Mouse (Mus musculus) heart, embryonic 10.5 days (tissue): ENCODE measurements around the gene Runx1. TPM values are rescaled to one million over a fixed set of nuclear protein-coding genes. Genes with fewer than 3 reads are reported as not detected.

Source experiments
- DNase-seq: peaks from one replicate; pipeline ENCODE4 v3.0.0-alpha.2; 2017; ENCODE audit warnings: low spot score
- H3K27ac ChIP-seq: fragments of 300-500 bp; sonication (generic); 2 replicates; pipeline ENCODE4 v1.5.1; 2016; ENCODE audit warnings: mild to moderate bottlenecking
- H3K27me3 ChIP-seq: fragments of 300-500 bp; sonication (generic); 2 replicates; pipeline ENCODE4 v1.6.1; 2016; ENCODE audit warnings: mild to moderate bottlenecking; ENCODE audit not compliant: poor library complexity, insufficient read depth, severe bottlenecking
- H3K36me3 ChIP-seq: fragments of 300-500 bp; sonication (generic); 2 replicates; pipeline ENCODE4 v1.6.1; 2016; ENCODE audit warnings: mild to moderate bottlenecking, moderate library complexity
- H3K4me1 ChIP-seq: fragments of 300-500 bp; sonication (generic); 2 replicates; pipeline ENCODE4 v1.6.1; 2016; ENCODE audit warnings: mild to moderate bottlenecking
- H3K4me3 ChIP-seq: fragments of 300-500 bp; sonication (generic); 2 replicates; pipeline ENCODE4 v1.5.1; 2016; ENCODE audit warnings: mild to moderate bottlenecking, moderate library complexity
- H3K9me3 ChIP-seq: fragments of 300-500 bp; sonication (generic); 2 replicates; pipeline ENCODE4 v1.6.1; 2016; ENCODE audit warnings: mild to moderate bottlenecking, moderate library complexity
- WGBS: fragments of 180-500 bp; shearing (Covaris S2); methylation state at CpG from one replicate; pipeline ENCODE4 v1.1.7; 2016; 5-methylcytosine and 5-hydroxymethylcytosine counted together
- polyA plus RNA-seq: library from polyadenylated mRNA; unstranded; fragments of >200 nt; fragmentation: Nextera tagmentation; extraction: Ambion mirVana; gene quantifications from 2 replicates; pipeline ENCODE4 v1.2.1, GENCODE M21; 2016

The Runx1 gene
- polyA plus RNA-seq, 1 experiment from 2014 or later: 2.5 TPM

DNA sequence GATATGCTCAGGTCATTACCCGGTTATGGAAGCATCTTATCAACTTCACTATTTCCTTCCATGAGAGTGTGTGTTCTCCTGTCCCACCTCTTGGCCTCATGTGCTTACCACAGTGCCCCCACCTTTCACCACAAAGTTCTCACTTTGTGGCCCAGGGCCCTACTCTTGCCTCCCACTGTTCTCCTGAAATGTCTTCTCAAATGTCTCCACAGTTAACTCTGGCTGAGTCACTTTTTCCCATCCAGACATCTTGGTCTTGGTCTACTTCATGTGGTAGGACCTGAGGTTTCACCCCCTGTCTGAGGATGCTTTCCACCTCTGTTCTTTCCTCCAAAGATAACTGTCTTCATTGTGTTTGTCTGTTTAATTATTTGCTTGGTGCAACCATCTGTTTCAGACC is 77.7 kb downstream of the Runx1 start:
- WGBS: 64% methylated on average over 1 of the region's 1 CpGs
- no peak for DNase-seq
- H3K27ac ChIP-seq: no peak overlapping the region
- no peak overlapping the region for H3K4me3 ChIP-seq
- H3K27me3 ChIP-seq: peaks cover 36% of the 10 kb centered on the region
- peaks cover 13% of the 10 kb centered on the region for H3K4me1 ChIP-seq
- H3K36me3 ChIP-seq: no peaks in the 10 kb centered on the region
- H3K9me3 ChIP-seq: no peaks in the 10 kb centered on the region

GRCm38 (mm10) chr16:92747062-92747461 is 78.9 kb downstream of the Runx1 start:
- H3K27ac ChIP-seq: no peak overlapping the region
- DNase-seq: no peak
- peaks cover 10% of the 10 kb centered on the region for H3K4me1 ChIP-seq
- H3K36me3 ChIP-seq: no peaks in the 10 kb centered on the region
- no peak overlapping the region for H3K4me3 ChIP-seq
- 69% methylated on average over 2 of the region's 2 CpGs for WGBS
- peaks cover 43% of the 10 kb centered on the region; the same call in 1 of the 2 replicates for H3K27me3 ChIP-seq
- no peaks in the 10 kb centered on the region for H3K9me3 ChIP-seq

GRCm38 (mm10) chr16:92745239-92745638 is 80.7 kb downstream of the Runx1 start:
- peaks cover 10% of the 10 kb centered on the region for H3K4me1 ChIP-seq

DNA sequence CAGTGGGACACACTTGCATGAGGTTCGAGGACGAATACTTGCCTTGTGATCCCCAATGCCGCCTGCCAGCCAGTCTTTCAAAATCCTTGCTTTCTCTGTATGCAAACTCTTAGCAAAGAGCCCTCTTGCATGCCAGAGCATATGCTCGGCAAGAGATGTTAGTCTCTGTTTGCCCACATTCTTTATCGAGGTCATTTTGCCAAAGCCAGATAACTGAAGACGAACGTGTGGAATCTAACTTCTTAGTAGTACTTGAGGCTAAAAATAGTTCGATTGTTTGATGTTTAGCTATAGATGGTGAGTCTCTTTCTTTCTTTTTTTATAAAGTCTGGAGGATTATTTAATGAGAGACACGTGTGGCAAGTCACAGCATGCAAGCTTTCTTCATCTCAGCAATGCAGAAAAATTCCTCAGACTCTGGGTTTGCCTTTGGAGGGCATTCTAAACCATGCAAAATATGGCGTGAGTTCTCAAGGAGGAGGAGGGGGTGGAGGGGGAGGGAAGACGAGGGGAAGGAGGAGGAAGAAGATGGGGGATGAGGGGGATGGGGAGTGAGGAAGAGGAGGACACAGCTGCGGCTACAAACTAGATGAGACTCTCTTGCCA is 81.7 kb downstream of the Runx1 start:
- no peak overlapping the region for H3K4me3 ChIP-seq
- H3K27ac ChIP-seq: no peak overlapping the region
- H3K27me3 ChIP-seq: peaks cover 41% of the 10 kb centered on the region
- peaks cover 10% of the 10 kb centered on the region for H3K4me1 ChIP-seq
- no peaks in the 10 kb centered on the region for H3K36me3 ChIP-seq
- no peaks in the 10 kb centered on the region for H3K9me3 ChIP-seq
- DNase-seq: no peak
- WGBS: 57% methylated on average over 12 of the region's 12 CpGs

More at GRCm38 (mm10) chr16:92745239-92745638, 80.7 kb downstream of the Runx1 start:
- WGBS: 76% methylated on average over 3 of the region's 3 CpGs
- H3K27me3 ChIP-seq: peaks cover 48% of the 10 kb centered on the region
- H3K36me3 ChIP-seq: no peaks in the 10 kb centered on the region
- no peak overlapping the region for H3K27ac ChIP-seq
- H3K4me3 ChIP-seq: no peak overlapping the region
- no peaks in the 10 kb centered on the region for H3K9me3 ChIP-seq
- no peak for DNase-seq

- H3K9me3 ChIP-seq: no peaks in the 10 kb centered on the region
- H3K36me3 ChIP-seq: no peaks in the 10 kb centered on the region
- no peak for DNase-seq
- WGBS: 66% methylated on average over 4 of the region's 4 CpGs
- H3K4me1 ChIP-seq: peaks cover 10% of the 10 kb centered on the region
- H3K4me3 ChIP-seq: no peak overlapping the region
- H3K27ac ChIP-seq: no peak overlapping the region
- H3K27me3 ChIP-seq: peaks cover 39% of the 10 kb centered on the region
Measured at GRCm38 (mm10) chr16:92743755-92744154, 82.2 kb downstream of the Runx1 start.

DNA sequence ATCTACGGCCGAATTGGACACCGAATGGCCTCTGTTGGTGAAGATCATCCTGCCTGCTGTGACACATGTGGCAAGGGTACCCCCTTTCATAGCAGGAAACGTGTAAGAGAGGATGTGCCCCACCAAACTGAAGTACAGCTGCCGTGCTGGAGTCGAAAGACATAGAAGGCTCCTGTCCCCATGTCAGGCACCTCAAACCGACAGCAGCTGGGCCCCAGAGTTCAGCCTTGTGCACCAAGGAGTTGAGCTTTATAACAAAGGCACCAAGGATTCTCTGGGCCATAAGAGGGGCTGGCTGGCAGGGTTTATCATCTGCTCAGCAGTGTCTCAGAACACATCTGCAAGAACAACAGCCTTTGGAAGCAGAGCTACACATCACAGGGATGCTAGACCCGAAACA is 84.6 kb downstream of the Runx1 start:
- Histone ChIP-seq H3K36me3 (no peaks in the 10 kb centered on the region), H3K4me3 (no peak overlapping the region), H3K9me3 (no peaks in the 10 kb centered on the region), H3K4me1 (peaks cover 10% of the 10 kb centered on the region), H3K27ac (no peak overlapping the region), H3K27me3 (peaks cover 42% of the 10 kb centered on the region)
- DNase-seq: no peak
- 83% methylated on average over 8 of the region's 8 CpGs for WGBS

DNA sequence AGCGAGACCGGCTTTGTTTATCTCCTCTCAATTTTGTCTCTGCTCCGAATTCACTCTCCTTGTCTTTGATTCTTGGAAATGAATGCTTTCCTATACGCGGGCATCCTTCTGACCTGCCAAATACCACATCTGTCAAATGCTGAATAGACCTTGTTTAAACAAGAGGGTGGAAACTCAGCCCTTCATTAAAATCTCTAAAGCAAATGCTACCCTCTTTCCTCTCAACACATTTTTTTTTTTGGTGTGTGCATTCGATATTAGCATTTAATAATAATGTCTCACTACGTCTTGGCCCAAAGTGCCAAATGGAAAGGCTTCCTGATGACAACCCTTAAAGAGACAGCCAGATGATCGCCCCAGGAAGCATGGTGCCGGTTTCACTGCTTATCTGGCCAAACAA is 85.4 kb downstream of the Runx1 start:
- no peak overlapping the region for H3K27ac ChIP-seq
- 71% methylated on average over 9 of the region's 9 CpGs for WGBS
- peaks cover 10% of the 10 kb centered on the region for H3K4me1 ChIP-seq
- no peaks in the 10 kb centered on the region for H3K36me3 ChIP-seq
- no peaks in the 10 kb centered on the region for H3K9me3 ChIP-seq
- no peak overlapping the region for H3K4me3 ChIP-seq
- no peak for DNase-seq
- peaks cover 46% of the 10 kb centered on the region for H3K27me3 ChIP-seq

DNA sequence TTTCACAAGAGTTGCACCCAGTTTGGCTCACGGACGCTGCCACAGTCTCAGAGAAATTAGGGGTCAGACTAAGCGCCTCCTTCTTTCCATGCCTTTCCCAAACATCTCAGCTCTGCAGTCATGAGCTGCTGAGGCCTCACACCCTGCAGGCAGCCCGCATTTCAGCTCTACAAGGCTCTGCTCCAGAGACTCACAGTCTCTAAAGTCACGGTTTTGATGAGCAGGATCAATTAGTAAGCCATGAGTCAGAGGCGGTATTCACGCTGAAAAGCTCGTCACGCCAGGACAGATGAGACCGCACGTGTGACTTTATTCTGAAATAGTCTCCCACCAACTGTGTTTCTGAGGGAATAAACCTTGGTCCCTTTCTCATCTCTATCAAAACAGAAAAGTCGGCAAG is 86.0 kb downstream of the Runx1 start:
- peaks cover 41% of the 10 kb centered on the region for H3K27me3 ChIP-seq
- H3K36me3 ChIP-seq: no peaks in the 10 kb centered on the region
- peaks cover 10% of the 10 kb centered on the region for H3K4me1 ChIP-seq
- H3K27ac ChIP-seq: no peak overlapping the region
- no peaks in the 10 kb centered on the region for H3K9me3 ChIP-seq
- no peak for DNase-seq
- no peak overlapping the region for H3K4me3 ChIP-seq
- WGBS: 66% methylated on average over 12 of the region's 12 CpGs

- peaks cover 37% of the 10 kb centered on the region for H3K27me3 ChIP-seq
- no peak overlapping the region for H3K4me3 ChIP-seq
- no peak for DNase-seq
- H3K9me3 ChIP-seq: no peaks in the 10 kb centered on the region
- peaks cover 6% of the 10 kb centered on the region for H3K4me1 ChIP-seq
- H3K36me3 ChIP-seq: no peaks in the 10 kb centered on the region
- no peak overlapping the region for H3K27ac ChIP-seq
- 78% methylated on average over 7 of the region's 7 CpGs for WGBS
Measured at GRCm38 (mm10) chr16:92739071-92739793, 86.7 kb downstream of the Runx1 start.

DNA sequence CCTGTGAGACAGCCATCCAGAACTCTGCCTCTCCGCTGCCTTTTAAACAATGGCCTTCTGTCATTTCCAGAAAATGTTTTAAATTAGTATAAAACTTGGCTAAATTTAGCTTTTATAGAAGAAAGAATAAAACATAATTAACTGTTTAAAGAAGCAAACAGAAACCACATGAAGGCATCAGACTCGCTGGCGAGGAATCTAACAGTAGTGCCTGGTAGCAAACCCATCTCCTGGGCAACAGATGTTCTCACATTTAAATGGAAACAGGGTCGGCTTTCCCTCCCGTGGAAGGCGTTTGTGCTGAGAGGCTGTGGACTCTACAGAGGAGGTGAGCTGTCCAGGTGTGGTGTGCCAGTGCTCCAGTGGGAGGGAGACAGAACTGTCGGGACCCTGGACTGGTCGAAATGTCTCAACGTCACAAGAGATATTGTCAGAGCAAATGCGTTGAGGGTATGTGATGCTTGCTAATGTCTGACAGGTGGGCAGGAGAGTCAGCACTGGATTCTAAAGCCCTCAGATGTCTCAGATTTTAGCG is 87.4 kb downstream of the Runx1 start:
- Histone ChIP-seq H3K27ac (no peak overlapping the region), H3K9me3 (no peaks in the 10 kb centered on the region), H3K4me3 (no peak overlapping the region), H3K36me3 (no peaks in the 10 kb centered on the region), H3K27me3 (peaks cover 32% of the 10 kb centered on the region), H3K4me1 (no peaks in the 10 kb centered on the region)
- 73% methylated on average over 11 of the region's 11 CpGs for WGBS
- no peak for DNase-seq

DNA sequence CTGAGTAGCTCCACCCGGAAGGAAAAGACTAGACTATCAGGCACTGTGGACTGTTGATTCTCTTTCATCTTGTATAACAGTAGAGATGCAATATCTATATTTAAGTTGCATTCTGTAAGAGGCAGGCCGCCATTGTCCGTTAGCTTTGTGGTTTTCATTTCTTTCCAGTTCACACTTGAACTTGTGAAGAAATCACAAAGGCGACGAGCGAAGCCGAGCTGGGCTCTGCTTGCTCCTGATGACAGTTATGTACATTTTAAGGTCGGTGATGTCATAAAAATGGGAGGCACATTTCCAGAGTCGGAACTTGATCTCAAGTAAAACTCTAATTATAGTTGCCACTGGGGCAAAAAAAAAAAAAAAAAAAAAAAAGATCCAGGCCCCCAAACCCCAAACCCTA is 99.1 kb downstream of the Runx1 start:
- H3K4me1 ChIP-seq: no peaks in the 10 kb centered on the region; the same call in 1 of the 2 replicates
- peaks cover 36% of the 10 kb centered on the region for H3K27me3 ChIP-seq
- H3K9me3 ChIP-seq: no peaks in the 10 kb centered on the region
- DNase-seq: no peak
- no peak overlapping the region for H3K4me3 ChIP-seq
- no peak overlapping the region for H3K27ac ChIP-seq
- no peaks in the 10 kb centered on the region for H3K36me3 ChIP-seq
- WGBS: 84% methylated on average over 9 of the region's 9 CpGs

GRCm38 (mm10) chr16:92724526-92724925 is 101.4 kb downstream of the Runx1 start:
- Histone ChIP-seq H3K4me3 (no peak overlapping the region), H3K36me3 (no peaks in the 10 kb centered on the region), H3K27me3 (peaks cover 50% of the 10 kb centered on the region), H3K27ac (no peak overlapping the region), H3K4me1 (no peaks in the 10 kb centered on the region), H3K9me3 (no peaks in the 10 kb centered on the region)
- WGBS: 48% methylated on average over 3 of the region's 3 CpGs
- no peak for DNase-seq

DNA sequence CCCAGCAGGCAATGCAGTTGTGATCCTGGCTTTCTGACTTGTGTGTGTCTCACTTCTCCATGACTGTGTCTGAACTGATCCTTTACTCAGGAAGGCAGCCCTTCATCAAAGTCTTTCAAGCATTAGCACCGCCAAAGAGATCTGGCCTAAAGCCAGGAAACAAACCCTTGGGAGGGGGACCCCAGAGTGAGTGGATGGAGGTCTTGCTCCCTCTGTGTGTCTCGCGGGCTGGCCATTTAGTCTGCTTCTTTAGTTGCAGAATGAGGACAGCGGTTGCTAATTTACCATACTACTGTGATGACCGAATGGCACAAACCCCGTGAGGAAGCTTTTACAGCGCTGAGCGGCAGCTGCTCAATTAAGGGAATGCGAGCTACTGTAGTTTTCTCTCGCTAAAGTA is 105.3 kb downstream of the Runx1 start:
- Histone ChIP-seq H3K36me3 (no peaks in the 10 kb centered on the region), H3K9me3 (no peaks in the 10 kb centered on the region), H3K27ac (no peak overlapping the region), H3K4me3 (no peak overlapping the region), H3K4me1 (peaks cover 16% of the 10 kb centered on the region), H3K27me3 (peaks cover 67% of the 10 kb centered on the region)
- no peak for DNase-seq
- 74% methylated on average over 10 of the region's 10 CpGs for WGBS
